Mouse (Mus musculus) T-helper 2 cell (primary cell): ENCODE results near the gene Lrig3.

ENCODE experiments used
- in situ Hi-C: fragments of 300-600 bp; cut with MboI, MseI; formaldehyde crosslinking; loops from one replicate; pipeline ENCODE4 v1.15.1; 2025; ENCODE audit warnings: high pct_unique_total_duplicates

The Lrig3 gene

GRCm38 (mm10) chr10:126000861-126001390 is 35.0 kb downstream of the Lrig3 start:
- in situ Hi-C loops = no loop called here

- in situ Hi-C loops = no loop called here
Observed at GRCm38 (mm10) chr10:126002081-126002755, 36.2 kb downstream of the Lrig3 start.

- in situ Hi-C loops = no loop called here
Observed at GRCm38 (mm10) chr10:126002818-126003506, 37.0 kb downstream of the Lrig3 start.

GRCm38 (mm10) chr10:126003857-126004256 is 37.9 kb downstream of the Lrig3 start:
- in situ Hi-C loops = no loop called here

GRCm38 (mm10) chr10:126013667-126014066 is 47.7 kb downstream of the Lrig3 start:
- in situ Hi-C loops = no loop called here

GRCm38 (mm10) chr10:126014673-126015072 is 48.7 kb downstream of the Lrig3 start:
- in situ Hi-C loops = no loop called here

GRCm38 (mm10) chr10:126015644-126016043 is 49.7 kb downstream of the Lrig3 start:
- in situ Hi-C loops = no loop called here

- in situ Hi-C loops = no loop called here
Observed at GRCm38 (mm10) chr10:126019350-126019991, 53.5 kb downstream of the Lrig3 start.

- in situ Hi-C loops = loop anchor here (25.0 kb wide), 1 partner anchor 1733 kb away; the partner anchor contains the start of genes Gpr182, Rdh1 and Rdh16f1
Observed at GRCm38 (mm10) chr10:126028574-126029440, 62.8 kb downstream of the Lrig3 start.

GRCm38 (mm10) chr10:126029441-126030114 is 63.6 kb downstream of the Lrig3 start:
- in situ Hi-C loops = loop anchor here (25.0 kb wide), 1 partner anchor 1733 kb away; the partner anchor contains the start of genes Gpr182, Rdh1 and Rdh16f1

- in situ Hi-C loops = no loop called here
Observed at GRCm38 (mm10) chr10:126056881-126057280, 90.9 kb downstream of the Lrig3 start.

- in situ Hi-C loops = no loop called here
Observed at GRCm38 (mm10) chr10:126062812-126063211, 96.8 kb downstream of the Lrig3 start.
